Mouse (Mus musculus) heart, embryonic 16.5 days (tissue): Measurements from ENCODE around the gene Slc25a33. TPM values are rescaled to one million over a fixed set of nuclear protein-coding genes. Genes with fewer than 3 reads are reported as not detected.
"Not testable (repeated sequence)": the region's sequence is repeated elsewhere in the genome, so short reads cannot be mapped to it uniquely, and the experiment has no call there.

Experiments used
- ATAC-seq: fragments of 200-750 bp; cut with Nextera tagmentation; replicated peaks from 2 replicates; pipeline ENCODE4 v1.8.0; 2017; ENCODE audit warnings: moderate number of reproducible peaks; ENCODE audit not compliant: insufficient read depth, low FRiP score; ENCODE audit errors: extremely low read depth
- H3K27ac ChIP-seq: fragments of 300-500 bp; sonication (generic); 2 replicates; pipeline ENCODE4 v1.5.1; 2014; ENCODE audit warnings: mild to moderate bottlenecking, low read length, control low read depth, moderate library complexity
- H3K27me3 ChIP-seq: fragments of 300-500 bp; sonication (generic); 2 replicates; pipeline ENCODE4 v1.6.1; 2014; ENCODE audit warnings: low read length, mixed read lengths; ENCODE audit not compliant: control insufficient read depth, insufficient read depth
- H3K36me3 ChIP-seq: fragments of 300-500 bp; sonication (generic); 2 replicates; pipeline ENCODE4 v1.6.1; 2014; ENCODE audit not compliant: control insufficient read depth, insufficient read depth
- H3K4me1 ChIP-seq: fragments of 300-500 bp; sonication (generic); 2 replicates; pipeline ENCODE4 v1.6.1; 2014; ENCODE audit warnings: low read length, mixed read lengths; ENCODE audit not compliant: control insufficient read depth, insufficient read depth
- H3K4me2 ChIP-seq: fragments of 300-500 bp; sonication (generic); 2 replicates; pipeline ENCODE4 v1.6.1; 2014; ENCODE audit warnings: low read depth, mild to moderate bottlenecking, control low read depth, low read length
- H3K4me3 ChIP-seq: fragments of 300-500 bp; sonication (generic); 2 replicates; pipeline ENCODE4 v1.5.1; 2014; ENCODE audit warnings: mild to moderate bottlenecking, control low read depth, low read length
- H3K9ac ChIP-seq: fragments of 300-500 bp; sonication (generic); 2 replicates; pipeline ENCODE4 v1.6.1; 2014; ENCODE audit warnings: low read length, control low read depth
- H3K9me3 ChIP-seq: fragments of 300-500 bp; sonication (generic); replicated peaks from 2 replicates; pipeline ENCODE4 v1.6.1; 2016; ENCODE audit warnings: low read length; ENCODE audit not compliant: control insufficient read depth
- WGBS: fragments of 180-500 bp; shearing (Covaris S2); extraction: QIAGEN DNeasy Blood & Tissue Kit; methylation state at CpG from one replicate; pipeline ENCODE4 v1.1.7; 2014; 5-methylcytosine and 5-hydroxymethylcytosine counted together
- polyA plus RNA-seq: library from polyadenylated mRNA; unstranded; fragments of >200 nt; fragmentation: Nextera tagmentation; extraction: Ambion mirVana; gene quantifications from 2 replicates; pipeline ENCODE4 v1.2.1, GENCODE M21; 2015

Slc25a33 gene
- polyA plus RNA-seq: 6.5 TPM in 2 replicates

DNA sequence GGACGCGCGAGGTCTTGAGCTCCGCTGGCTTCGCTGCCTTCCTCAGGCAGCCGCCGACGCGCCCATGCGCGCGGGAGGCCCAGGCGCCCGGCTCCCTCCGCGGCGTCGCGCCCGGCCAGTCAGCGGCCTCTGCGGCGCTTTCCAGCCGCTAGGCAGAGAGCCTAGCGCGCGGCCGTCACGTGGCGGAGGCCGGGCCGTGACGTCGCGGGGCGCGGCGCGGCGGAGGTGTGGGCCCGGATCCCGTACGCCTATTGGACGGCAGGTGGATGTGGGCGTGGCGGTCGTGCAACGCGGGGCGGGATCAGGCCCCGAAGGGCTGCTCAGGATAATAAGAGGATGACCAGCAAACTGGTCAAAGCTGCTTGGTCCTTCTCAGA lies at the start of gene Slc25a33:
Gene Slc25a33 (minus strand): TSS at position 184 of the 377 bp plus-strand sequence.
- WGBS: under 1% methylated on average over 51 of the region's 51 CpGs
- Histone ChIP-seq H3K4me1 (peaks cover 24% of the 10 kb centered on the region), H3K4me2 (peak within 1 kb of the TSS; percentile 98)

GRCm38 (mm10) chr4:149822586-149823196 lies 48.6 kb upstream of the Slc25a33 start:
- no peak for ATAC-seq
- Histone ChIP-seq H3K9me3 (no peaks in the 10 kb centered on the region), H3K4me3 (no peak overlapping the region), H3K4me1 (peaks cover 3% of the 10 kb centered on the region; the same call in 1 of the 2 replicates), H3K36me3 (no peaks in the 10 kb centered on the region), H3K27me3 (no peaks in the 10 kb centered on the region), H3K4me2 (no peak overlapping the region), H3K9ac (no peak overlapping the region), H3K27ac (no peak overlapping the region)
- WGBS: 71% methylated on average over 7 of the region's 7 CpGs

More for the DNA sequence above, at the start of gene Slc25a33:
- Histone ChIP-seq H3K4me3 (peak within 1 kb of the TSS; percentile 72), H3K9ac (peak within 1 kb of the TSS; percentile 82), H3K9me3 (no peaks in the 10 kb centered on the region), H3K27ac (peak within 1 kb of the TSS; percentile 47), H3K27me3 (no peaks in the 10 kb centered on the region), H3K36me3 (no peaks in the 10 kb centered on the region)
- ATAC-seq: peak; percentile 99

DNA sequence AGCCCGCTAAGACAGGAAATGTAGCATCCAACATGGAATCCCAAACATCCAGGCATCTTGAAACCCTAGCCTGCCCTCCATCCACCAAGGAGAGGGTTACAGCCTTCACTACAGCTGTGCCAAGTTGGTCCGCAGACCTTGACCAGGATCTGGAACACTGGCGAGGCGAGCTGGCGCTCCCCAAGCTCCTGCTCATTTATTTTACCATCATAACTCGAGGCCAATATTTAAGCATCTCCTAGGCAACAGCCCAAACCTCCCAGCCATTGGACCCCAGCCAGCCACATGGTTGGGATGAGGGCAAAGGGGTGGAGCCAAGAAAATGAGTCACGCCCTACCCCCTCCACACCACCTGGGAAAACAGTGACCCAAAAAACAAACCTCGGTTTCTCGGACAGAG lies 48.0 kb upstream of the Slc25a33 start:
- no peak for ATAC-seq
- H3K4me2 ChIP-seq: no peak overlapping the region
- H3K9me3 ChIP-seq: no peaks in the 10 kb centered on the region
- H3K36me3 ChIP-seq: no peaks in the 10 kb centered on the region
- H3K4me3 ChIP-seq: no peak overlapping the region
- peaks cover 3% of the 10 kb centered on the region; the same call in 1 of the 2 replicates for H3K4me1 ChIP-seq
- no peak overlapping the region for H3K27ac ChIP-seq
- 56% methylated on average over 9 of the region's 9 CpGs for WGBS
- no peaks in the 10 kb centered on the region; the same call in 1 of the 2 replicates for H3K27me3 ChIP-seq
- no peak overlapping the region for H3K9ac ChIP-seq

- 16% methylated on average over 6 of the region's 6 CpGs for WGBS
Measured at GRCm38 (mm10) chr4:149820569-149820968, 46.5 kb upstream of the Slc25a33 start.

DNA sequence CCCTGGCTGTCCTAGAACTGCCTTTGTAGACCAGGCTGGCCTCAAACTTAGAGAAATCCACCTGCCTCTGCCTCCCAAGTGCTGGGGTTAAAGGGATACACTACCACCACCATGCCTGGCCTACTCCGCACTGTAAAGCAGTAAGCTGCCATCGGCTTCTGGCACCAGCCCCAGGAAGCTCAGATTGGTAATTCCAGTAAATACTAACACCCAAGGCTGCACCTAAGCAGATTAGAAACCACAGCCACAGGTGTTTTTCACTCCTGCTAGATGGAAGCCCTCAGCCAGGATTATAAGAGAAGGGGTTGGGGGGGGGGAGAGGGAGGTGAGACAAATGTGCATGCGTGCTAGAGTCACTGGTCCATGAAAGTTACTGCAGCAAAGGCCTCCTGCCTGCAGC lies 45.1 kb upstream of the Slc25a33 start:
- H3K4me2 ChIP-seq: no peak overlapping the region
- WGBS: 70% methylated on average over 3 of the region's 3 CpGs
- no peak for ATAC-seq

More at GRCm38 (mm10) chr4:149820569-149820968, 46.5 kb upstream of the Slc25a33 start:
- peak; percentile 79 for ATAC-seq
- no peaks in the 10 kb centered on the region for H3K9me3 ChIP-seq
- no peak overlapping the region for H3K4me3 ChIP-seq
- H3K27me3 ChIP-seq: no peaks in the 10 kb centered on the region; the same call in 1 of the 2 replicates
- no peak overlapping the region for H3K9ac ChIP-seq
- no peak overlapping the region; the same call in 1 of the 2 replicates for H3K27ac ChIP-seq
- peaks cover 3% of the 10 kb centered on the region; the same call in 1 of the 2 replicates for H3K4me1 ChIP-seq
- no peaks in the 10 kb centered on the region for H3K36me3 ChIP-seq
- no peak overlapping the region for H3K4me2 ChIP-seq

GRCm38 (mm10) chr4:149816598-149816997 lies 42.5 kb upstream of the Slc25a33 start:
- no peaks in the 10 kb centered on the region for H3K9me3 ChIP-seq
- H3K4me3 ChIP-seq: no peak overlapping the region
- no peak for ATAC-seq
- no peak overlapping the region for H3K9ac ChIP-seq
- peaks cover 3% of the 10 kb centered on the region; the same call in 1 of the 2 replicates for H3K4me1 ChIP-seq
- 82% methylated on average over 9 of the region's 9 CpGs for WGBS
- H3K4me2 ChIP-seq: no peak overlapping the region
- H3K36me3 ChIP-seq: no peaks in the 10 kb centered on the region
- H3K27me3 ChIP-seq: peaks cover 3% of the 10 kb centered on the region; the same call in 1 of the 2 replicates
- no peak overlapping the region for H3K27ac ChIP-seq

More for the DNA sequence above, 45.1 kb upstream of the Slc25a33 start:
- H3K9me3 ChIP-seq: no peaks in the 10 kb centered on the region
- H3K9ac ChIP-seq: no peak overlapping the region
- H3K27ac ChIP-seq: no peak overlapping the region
- no peaks in the 10 kb centered on the region for H3K36me3 ChIP-seq
- no peaks in the 10 kb centered on the region; the same call in 1 of the 2 replicates for H3K27me3 ChIP-seq
- H3K4me3 ChIP-seq: no peak overlapping the region
- H3K4me1 ChIP-seq: peaks cover 3% of the 10 kb centered on the region; the same call in 1 of the 2 replicates

GRCm38 (mm10) chr4:149815586-149815985 lies 41.5 kb upstream of the Slc25a33 start:
- no peaks in the 10 kb centered on the region for H3K36me3 ChIP-seq
- H3K9ac ChIP-seq: no peak overlapping the region
- peaks cover 3% of the 10 kb centered on the region; the same call in 1 of the 2 replicates for H3K4me1 ChIP-seq
- H3K4me3 ChIP-seq: no peak overlapping the region
- 82% methylated on average over 14 of the region's 14 CpGs for WGBS
- H3K9me3 ChIP-seq: no peaks in the 10 kb centered on the region
- no peak overlapping the region for H3K27ac ChIP-seq
- no peak for ATAC-seq
- H3K4me2 ChIP-seq: no peak overlapping the region
- peaks cover 4% of the 10 kb centered on the region for H3K27me3 ChIP-seq

DNA sequence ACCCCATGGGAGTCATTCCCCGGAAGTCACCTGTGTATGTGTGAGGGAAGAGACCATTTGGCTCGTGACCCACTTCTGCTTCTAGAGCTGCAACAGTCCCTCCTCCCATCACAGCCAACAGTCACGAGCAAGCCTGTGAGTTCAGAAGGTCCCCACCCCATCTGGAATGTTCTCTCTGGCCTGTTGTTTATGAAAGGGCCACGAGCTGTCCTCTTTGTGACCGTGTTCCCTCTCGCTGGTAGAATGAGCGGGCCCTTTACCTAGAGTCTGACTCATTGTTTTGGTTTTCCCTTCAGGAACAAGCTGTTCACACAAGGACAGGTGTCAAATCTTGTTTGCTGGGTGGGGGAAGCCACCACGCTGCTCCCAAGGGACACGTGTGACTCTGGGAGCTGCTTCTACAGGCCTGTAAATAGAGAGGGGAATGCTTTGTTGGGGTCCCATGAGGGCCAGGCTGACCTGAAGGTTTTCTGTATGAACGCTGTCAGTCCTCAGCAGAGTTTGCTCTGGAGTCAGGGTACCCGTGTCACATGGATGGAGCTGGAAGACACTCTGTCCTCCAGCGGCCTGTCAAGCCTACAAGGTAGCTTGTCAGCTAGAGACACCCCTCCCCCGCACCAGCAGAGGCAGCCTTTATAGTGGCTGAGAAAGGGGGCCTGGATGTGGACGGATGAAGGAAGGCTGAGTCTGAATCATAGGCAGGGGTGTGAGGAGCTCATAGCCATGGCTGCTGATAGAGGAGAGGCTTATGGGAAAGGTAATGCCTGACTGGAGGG lies 39.5 kb upstream of the Slc25a33 start:
- Histone ChIP-seq H3K36me3 (no peaks in the 10 kb centered on the region), H3K9me3 (no peaks in the 10 kb centered on the region), H3K27ac (no peak overlapping the region), H3K4me2 (no peak overlapping the region), H3K4me1 (no peaks in the 10 kb centered on the region), H3K4me3 (no peak overlapping the region), H3K9ac (no peak overlapping the region), H3K27me3 (peaks cover 16% of the 10 kb centered on the region)
- ATAC-seq: no peak
- 56% methylated on average over 14 of the region's 14 CpGs for WGBS

DNA sequence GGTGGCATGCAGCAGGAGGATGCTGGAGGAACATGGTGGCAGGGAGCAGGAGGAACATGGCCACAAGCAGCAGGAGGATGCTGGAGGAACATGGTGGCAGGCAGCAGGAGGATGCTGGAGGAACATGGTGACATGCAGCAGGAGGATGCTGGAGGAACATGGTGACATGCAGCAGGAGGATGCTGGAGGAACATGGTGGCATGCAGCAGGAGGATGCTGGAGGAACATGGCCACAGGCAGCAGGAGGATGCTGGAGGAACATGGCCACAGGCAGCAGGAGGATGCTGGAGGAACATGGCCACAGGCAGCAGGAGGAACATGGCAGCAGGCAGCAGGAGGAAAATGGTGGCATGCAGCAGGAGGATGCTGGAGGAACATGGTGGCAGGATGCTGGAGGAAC lies 36.3 kb upstream of the Slc25a33 start:
- H3K9me3 ChIP-seq, H3K4me3 ChIP-seq, H3K27ac ChIP-seq, H3K4me1 ChIP-seq, H3K36me3 ChIP-seq, H3K4me2 ChIP-seq, H3K9ac ChIP-seq, ATAC-seq: not testable (repeated sequence)
- H3K27me3 ChIP-seq: peaks cover 22% of the 10 kb centered on the region
